ENCODE assay signal across 16 mouse cellular contexts in genomic region chr5:43289752-43290446, GRCm38 (mm10). TPM values are rescaled to one million over a fixed set of nuclear protein-coding genes. Genes with fewer than 3 reads are reported as not detected.
DNase-seq lines count a peak whose midpoint lies in the region; ATAC-seq lines count a peak whose summit lies in the region.
"Had no signal": no experiment of that assay in that cellular context is flagged by ENCODE, and none has a peak within 500 bp of the region (broad histone marks: within the 10 kb centered on the region; RNA-seq: fewer than 3 reads in every experiment).

No protein-coding gene starts in this region.

- no peaks in the 10 kb centered on the region for H3K9me3 ChIP-seq in hindbrain, embryonic 16.5 days (ENCODE audit: control insufficient read depth, low read length)
- H3K9me3 ChIP-seq: heart, embryonic 13.5 days; intestine, embryonic 15.5 days; midbrain, embryonic 12.5 days had no signal

- no peak overlapping the region for H3K27ac ChIP-seq in hindbrain, embryonic 16.5 days (ENCODE audit: low read depth, low read length)
- H3K27ac ChIP-seq: heart, embryonic 13.5 days; intestine, embryonic 15.5 days; left cerebral cortex, adult 2 months; midbrain, embryonic 12.5 days had no signal

- 90% methylated on average over 8 of the region's 8 CpGs for WGBS in hindbrain, embryonic 16.5 days

- peak; percentile 61 for ATAC-seq in hindbrain, embryonic 16.5 days
- ATAC-seq: intestine, embryonic 15.5 days had no signal

- no peak overlapping the region for H3K4me2 ChIP-seq in hindbrain, embryonic 16.5 days (ENCODE audit: low read length)
- H3K4me2 ChIP-seq: heart, embryonic 13.5 days; intestine, embryonic 15.5 days; midbrain, embryonic 12.5 days had no signal

- no peaks in the 10 kb centered on the region for H3K27me3 ChIP-seq in hindbrain, embryonic 16.5 days (replicated peaks; ENCODE audit: control insufficient read depth, insufficient read depth, low read length)
- H3K27me3 ChIP-seq: heart, embryonic 13.5 days; intestine, embryonic 15.5 days; midbrain, embryonic 12.5 days had no signal

- no peak overlapping the region for H3K9ac ChIP-seq in hindbrain, embryonic 16.5 days (ENCODE audit: low read depth, low read length)
- H3K9ac ChIP-seq: heart, embryonic 13.5 days; intestine, embryonic 15.5 days; midbrain, embryonic 12.5 days had no signal

- H3K4me1 ChIP-seq in hindbrain, embryonic 16.5 days (ENCODE audit: control insufficient read depth, insufficient read depth, low read depth, low read length): no peaks in the 10 kb centered on the region
- H3K4me1 ChIP-seq: heart, embryonic 13.5 days; intestine, embryonic 15.5 days; midbrain, embryonic 12.5 days had no signal

- peak; percentile 66 for DNase-seq in heart, adult 11 months
- no peak for DNase-seq in heart, postnatal 36 days
- peak; percentile 71 for DNase-seq in A20 (ENCODE audit: low read depth, low spot score)
- peak; percentile 19 to 56 for DNase-seq in lung, postnatal 4 days
- no peak for DNase-seq in right cerebral cortex, adult 2 months (ENCODE audit: low spot score in 2 of 2)
- no peak for DNase-seq in cerebellum, postnatal 4 days (ENCODE audit: low spot score in 2 of 2)
- no peak for DNase-seq in left cerebral cortex, adult 11 months (ENCODE audit: low spot score)
- DNase-seq: adrenal gland, adult 2 months; cerebellum, postnatal 14 days; kidney, postnatal 25 days; liver had no signal

- no peak overlapping the region for H3K4me3 ChIP-seq in hindbrain, embryonic 16.5 days (ENCODE audit: low read length)
- H3K4me3 ChIP-seq: heart, embryonic 13.5 days; intestine, embryonic 15.5 days; left cerebral cortex, adult 2 months; midbrain, embryonic 12.5 days had no signal

- H3K36me3 ChIP-seq in hindbrain, embryonic 16.5 days (ENCODE audit: control insufficient read depth, insufficient read depth, low read length): peaks cover 16% of the 10 kb centered on the region; the same call in 1 of the 2 replicates
- H3K36me3 ChIP-seq: intestine, embryonic 15.5 days; midbrain, embryonic 12.5 days had no signal

- intact Hi-C loops in heart, postnatal 36 days (cut with DNase I): no loop called here

RNA-seq across cellular contexts. Expression of gene Cpeb2, which starts 56.9 kb away (rescaled TPM):
- 10 to 100 TPM; 28.5 to 31.9 TPM for total RNA-seq in heart, postnatal 36 days (2021)
- polyA plus RNA-seq in hindbrain, embryonic 16.5 days (2015; fragmentation: Nextera tagmentation; extraction: Ambion mirVana): 13.2 and 14.6 TPM in 2 replicates

Comparison
In these comparisons a context has a peak if more than half of its experiments do, and no peak if none do; other contexts are left out.
1. DNase-seq: peak in heart, adult 11 months (single experiment), A20 (single experiment) and lung, postnatal 4 days (2 of 2); none in heart, postnatal 36 days (0 of 2), right cerebral cortex, adult 2 months (0 of 2), cerebellum, postnatal 4 days (0 of 2) and left cerebral cortex, adult 11 months (single experiment).